Mouse (Mus musculus) neural tube, embryonic 13.5 days (tissue): ENCODE measurements around the gene Gm20388. TPM values are rescaled to one million over a fixed set of nuclear protein-coding genes. Genes with fewer than 3 reads are reported as not detected.

Experiments
- ATAC-seq: fragments of 200-750 bp; cut with Nextera tagmentation; 2 replicates; pipeline ENCODE4 v1.8.0; 2017; ENCODE audit warnings: low read depth, mild to moderate bottlenecking, moderate TSS enrichment, moderate library complexity
- H3K27ac ChIP-seq: fragments of 300-500 bp; sonication (generic); replicated peaks from 2 replicates; pipeline ENCODE4 v1.5.1; 2015; ENCODE audit warnings: moderate library complexity, mild to moderate bottlenecking, inconsistent platforms
- H3K27me3 ChIP-seq: fragments of 300-500 bp; sonication (generic); 2 replicates; pipeline ENCODE4 v1.6.1; 2015; ENCODE audit warnings: mild to moderate bottlenecking, inconsistent platforms
- H3K36me3 ChIP-seq: fragments of 300-500 bp; sonication (generic); 2 replicates; pipeline ENCODE4 v1.6.1; 2015; ENCODE audit warnings: mild to moderate bottlenecking, inconsistent platforms
- H3K4me1 ChIP-seq: fragments of 300-500 bp; sonication (generic); replicated peaks from 2 replicates; pipeline ENCODE4 v1.6.1; 2015; ENCODE audit warnings: inconsistent platforms
- H3K4me2 ChIP-seq: fragments of 300-500 bp; sonication (generic); 2 replicates; pipeline ENCODE4 v1.6.1; 2015; ENCODE audit warnings: inconsistent platforms, mild to moderate bottlenecking, moderate library complexity
- H3K4me3 ChIP-seq: fragments of 300-500 bp; sonication (generic); 2 replicates; pipeline ENCODE4 v1.5.1; 2015; ENCODE audit warnings: mild to moderate bottlenecking, inconsistent platforms
- H3K9ac ChIP-seq: fragments of 300-500 bp; sonication (generic); 2 replicates; pipeline ENCODE4 v1.6.1; 2015; ENCODE audit warnings: moderate library complexity, mild to moderate bottlenecking, inconsistent platforms
- H3K9me3 ChIP-seq: fragments of 300-500 bp; sonication (generic); 2 replicates; pipeline ENCODE4 v1.6.1; 2016; ENCODE audit warnings: inconsistent platforms
- WGBS: fragments of 180-500 bp; shearing (Covaris S2); methylation state at CpG from one replicate; pipeline ENCODE4 v1.1.7; 2015; 5-methylcytosine and 5-hydroxymethylcytosine counted together
- polyA plus RNA-seq: library from polyadenylated mRNA; unstranded; fragments of >200 nt; fragmentation: Nextera tagmentation; extraction: Ambion mirVana; gene quantifications from 2 replicates; pipeline ENCODE4 v1.2.1, GENCODE M21; 2015

The Gm20388 gene
- polyA plus RNA-seq, 1 experiment from 2014 or later: 0.27 TPM

- no peaks in the 10 kb centered on the region for H3K9me3 ChIP-seq
Observed at GRCm38 (mm10) chr8:120610824-120611223, 700.2 kb downstream of the Gm20388 start.

GRCm38 (mm10) chr8:120614491-120614890 lies 703.9 kb downstream of the Gm20388 start:
- Histone ChIP-seq H3K9ac (no peak overlapping the region), H3K4me2 (no peak overlapping the region), H3K9me3 (no peaks in the 10 kb centered on the region), H3K27ac (no peak overlapping the region), H3K4me3 (no peak overlapping the region), H3K36me3 (no peaks in the 10 kb centered on the region), H3K4me1 (peaks cover 26% of the 10 kb centered on the region), H3K27me3 (no peaks in the 10 kb centered on the region)
- WGBS: 93% methylated on average over 3 of the region's 3 CpGs
- ATAC-seq: no peak

More at GRCm38 (mm10) chr8:120610824-120611223, 700.2 kb downstream of the Gm20388 start:
- 85% methylated on average over 6 of the region's 6 CpGs for WGBS
- Histone ChIP-seq H3K9ac (no peak overlapping the region), H3K4me2 (no peak overlapping the region), H3K27ac (no peak overlapping the region), H3K36me3 (no peaks in the 10 kb centered on the region), H3K27me3 (no peaks in the 10 kb centered on the region), H3K4me3 (no peak overlapping the region), H3K4me1 (no peaks in the 10 kb centered on the region)
- no peak for ATAC-seq

GRCm38 (mm10) chr8:120616663-120617626 lies 706.3 kb downstream of the Gm20388 start:
- 31% methylated on average over 7 of the region's 8 CpGs for WGBS

GRCm38 (mm10) chr8:120618110-120618509 lies 707.5 kb downstream of the Gm20388 start:
- Histone ChIP-seq H3K27me3 (no peaks in the 10 kb centered on the region), H3K4me3 (no peak overlapping the region), H3K36me3 (no peaks in the 10 kb centered on the region), H3K9ac (0 out of 2 replicates have a peak overlapping the region, but pooled peaks have one; percentile 9), H3K27ac (0 out of 2 replicates have a peak overlapping the region, but pooled peaks have one; percentile 35), H3K4me2 (0 out of 2 replicates have a peak overlapping the region, but pooled peaks have one; percentile 13), H3K9me3 (no peaks in the 10 kb centered on the region), H3K4me1 (peaks cover 37% of the 10 kb centered on the region)
- ATAC-seq: peak; percentile 25; the same call in 1 of the 2 replicates
- 0% methylated on average over 6 of the region's 6 CpGs for WGBS

More at GRCm38 (mm10) chr8:120616663-120617626, 706.3 kb downstream of the Gm20388 start:
- Histone ChIP-seq H3K4me2 (no peak overlapping the region), H3K27ac (peak overlapping the region; percentile 76), H3K4me3 (no peak overlapping the region), H3K27me3 (no peaks in the 10 kb centered on the region), H3K9me3 (no peaks in the 10 kb centered on the region), H3K4me1 (peaks cover 33% of the 10 kb centered on the region), H3K9ac (0 out of 2 replicates have a peak overlapping the region, but pooled peaks have one; percentile 45), H3K36me3 (no peaks in the 10 kb centered on the region)
- ATAC-seq: peak; percentile 69

- H3K27ac ChIP-seq: 0 out of 2 replicates have a peak overlapping the region, but pooled peaks have one; percentile 3
- no peak for ATAC-seq
- WGBS: 81% methylated on average over 11 of the region's 11 CpGs
Observed at GRCm38 (mm10) chr8:120619235-120620180, 708.9 kb downstream of the Gm20388 start.

GRCm38 (mm10) chr8:120620441-120620840 lies 709.8 kb downstream of the Gm20388 start:
- no peak overlapping the region for H3K4me2 ChIP-seq
- WGBS: 57% methylated on average over 7 of the region's 7 CpGs
- ATAC-seq: no peak
- H3K9me3 ChIP-seq: no peaks in the 10 kb centered on the region
- H3K36me3 ChIP-seq: no peaks in the 10 kb centered on the region
- no peak overlapping the region for H3K4me3 ChIP-seq
- peaks cover 45% of the 10 kb centered on the region for H3K4me1 ChIP-seq
- H3K27me3 ChIP-seq: no peaks in the 10 kb centered on the region
- H3K9ac ChIP-seq: no peak overlapping the region
- no peak overlapping the region for H3K27ac ChIP-seq

More at GRCm38 (mm10) chr8:120619235-120620180, 708.9 kb downstream of the Gm20388 start:
- no peaks in the 10 kb centered on the region for H3K36me3 ChIP-seq
- H3K4me2 ChIP-seq: no peak overlapping the region
- H3K9ac ChIP-seq: 0 out of 2 replicates have a peak overlapping the region, but pooled peaks have one; percentile 31
- no peaks in the 10 kb centered on the region for H3K9me3 ChIP-seq
- H3K27me3 ChIP-seq: no peaks in the 10 kb centered on the region
- H3K4me3 ChIP-seq: no peak overlapping the region
- peaks cover 43% of the 10 kb centered on the region for H3K4me1 ChIP-seq

- H3K27me3 ChIP-seq: no peaks in the 10 kb centered on the region
- H3K9me3 ChIP-seq: no peaks in the 10 kb centered on the region
- 70% methylated on average over 14 of the region's 14 CpGs for WGBS
- H3K9ac ChIP-seq: no peak overlapping the region
- no peak for ATAC-seq
- H3K36me3 ChIP-seq: no peaks in the 10 kb centered on the region
- H3K27ac ChIP-seq: no peak overlapping the region
- no peak overlapping the region for H3K4me3 ChIP-seq
- peaks cover 33% of the 10 kb centered on the region for H3K4me1 ChIP-seq
- no peak overlapping the region for H3K4me2 ChIP-seq
Observed at GRCm38 (mm10) chr8:120622161-120622560, 711.5 kb downstream of the Gm20388 start.

GRCm38 (mm10) chr8:120623608-120624007 lies 713.0 kb downstream of the Gm20388 start:
- Histone ChIP-seq H3K36me3 (no peaks in the 10 kb centered on the region), H3K4me1 (peaks cover 20% of the 10 kb centered on the region; the same call in 1 of the 2 replicates), H3K4me2 (no peak overlapping the region), H3K9ac (no peak overlapping the region), H3K27me3 (no peaks in the 10 kb centered on the region), H3K9me3 (no peaks in the 10 kb centered on the region), H3K4me3 (no peak overlapping the region), H3K27ac (no peak overlapping the region)
- 36% methylated on average over 2 of the region's 2 CpGs for WGBS
- ATAC-seq: no peak

GRCm38 (mm10) chr8:120626461-120626860 lies 715.8 kb downstream of the Gm20388 start:
- WGBS: 63% methylated on average over 11 of the region's 11 CpGs
- Histone ChIP-seq H3K9me3 (no peaks in the 10 kb centered on the region), H3K4me2 (no peak overlapping the region), H3K9ac (no peak overlapping the region), H3K27ac (no peak overlapping the region), H3K36me3 (no peaks in the 10 kb centered on the region), H3K27me3 (no peaks in the 10 kb centered on the region), H3K4me3 (no peak overlapping the region), H3K4me1 (peaks cover 17% of the 10 kb centered on the region; the same call in 1 of the 2 replicates)
- no peak for ATAC-seq

- ATAC-seq: no peak
- 73% methylated on average over 5 of the region's 5 CpGs for WGBS
- H3K4me3 ChIP-seq: no peak overlapping the region
Observed at GRCm38 (mm10) chr8:120627298-120627697, 716.7 kb downstream of the Gm20388 start.

GRCm38 (mm10) chr8:120630031-120630430 lies 719.4 kb downstream of the Gm20388 start:
- H3K4me2 ChIP-seq: no peak overlapping the region
- H3K27ac ChIP-seq: no peak overlapping the region
- ATAC-seq: no peak
- no peaks in the 10 kb centered on the region for H3K9me3 ChIP-seq
- no peak overlapping the region for H3K4me3 ChIP-seq
- no peak overlapping the region for H3K9ac ChIP-seq
- peaks cover 19% of the 10 kb centered on the region for H3K4me1 ChIP-seq
- no peaks in the 10 kb centered on the region for H3K36me3 ChIP-seq
- WGBS: 56% methylated on average over 5 of the region's 5 CpGs
- peaks cover 29% of the 10 kb centered on the region for H3K27me3 ChIP-seq

More at GRCm38 (mm10) chr8:120627298-120627697, 716.7 kb downstream of the Gm20388 start:
- 0 out of 2 replicates have a peak, but pooled peaks cover 1% of the 10 kb centered on the region for H3K27me3 ChIP-seq
- H3K4me2 ChIP-seq: no peak overlapping the region
- H3K9ac ChIP-seq: no peak overlapping the region
- H3K4me1 ChIP-seq: 0 out of 2 replicates have a peak, but pooled peaks cover 9% of the 10 kb centered on the region
- no peak overlapping the region for H3K27ac ChIP-seq
- H3K36me3 ChIP-seq: no peaks in the 10 kb centered on the region
- H3K9me3 ChIP-seq: no peaks in the 10 kb centered on the region
